Mouse (Mus musculus) hindbrain, embryonic 13.5 days (tissue): Measurements from ENCODE around the gene Gbx1. TPM values are rescaled to one million over a fixed set of nuclear protein-coding genes. Genes with fewer than 3 reads are reported as not detected.
A peak's percentile ranks its signal among the peaks of the same experiment; 100 is the strongest.

Experiments used
- ATAC-seq: fragments of 200-750 bp; cut with Nextera tagmentation; 2 replicates; pipeline ENCODE4 v1.8.0; 2017; ENCODE audit warnings: moderate TSS enrichment; ENCODE audit not compliant: low FRiP score
- H3K27ac ChIP-seq: fragments of 300-500 bp; sonication (generic); 2 replicates; pipeline ENCODE4 v1.5.1; 2015; ENCODE audit warnings: inconsistent platforms, mild to moderate bottlenecking, moderate library complexity
- H3K27me3 ChIP-seq: fragments of 300-500 bp; sonication (generic); 2 replicates; pipeline ENCODE4 v1.6.1; 2015; ENCODE audit warnings: mild to moderate bottlenecking, inconsistent platforms
- H3K36me3 ChIP-seq: fragments of 300-500 bp; sonication (generic); 2 replicates; pipeline ENCODE4 v1.6.1; 2015; ENCODE audit warnings: mild to moderate bottlenecking, inconsistent platforms
- H3K4me1 ChIP-seq: fragments of 300-500 bp; sonication (generic); replicated peaks from 2 replicates; pipeline ENCODE4 v1.6.1; 2015; ENCODE audit warnings: inconsistent platforms
- H3K4me2 ChIP-seq: fragments of 300-500 bp; sonication (generic); 2 replicates; pipeline ENCODE4 v1.6.1; 2015; ENCODE audit warnings: inconsistent platforms, mild to moderate bottlenecking, moderate library complexity
- H3K4me3 ChIP-seq: fragments of 300-500 bp; sonication (generic); 2 replicates; pipeline ENCODE4 v1.5.1; 2015; ENCODE audit warnings: mild to moderate bottlenecking, inconsistent platforms
- H3K9ac ChIP-seq: fragments of 300-500 bp; sonication (generic); 2 replicates; pipeline ENCODE4 v1.6.1; 2015; ENCODE audit warnings: mild to moderate bottlenecking, inconsistent platforms
- H3K9me3 ChIP-seq: fragments of 300-500 bp; sonication (generic); 2 replicates; pipeline ENCODE4 v1.6.1; 2016; ENCODE audit warnings: inconsistent platforms
- WGBS: fragments of 180-500 bp; shearing (Covaris S2); methylation state at CpG from one replicate; pipeline ENCODE4 v1.1.7; 2015; 5-methylcytosine and 5-hydroxymethylcytosine counted together
- polyA plus RNA-seq: library from polyadenylated mRNA; unstranded; fragments of >200 nt; fragmentation: Nextera tagmentation; extraction: Ambion mirVana; gene quantifications from 2 replicates; pipeline ENCODE4 v1.2.1, GENCODE M21; 2015

Gbx1 gene
- polyA plus RNA-seq, 1 experiment from 2014 or later, result 5.1 TPM

GRCm38 (mm10) chr5:24521366-24521765 is 5.6 kb downstream of the Gbx1 start:
- Histone ChIP-seq H3K27me3 (peaks cover 53% of the 10 kb centered on the region), H3K36me3 (no peaks in the 10 kb centered on the region), H3K4me2 (peak overlapping the region; percentile 89; the same call in 1 of the 2 replicates), H3K4me3 (no peak overlapping the region), H3K9ac (no peak overlapping the region), H3K27ac (no peak overlapping the region), H3K9me3 (no peaks in the 10 kb centered on the region), H3K4me1 (peaks cover 19% of the 10 kb centered on the region)
- no peak for ATAC-seq
- WGBS, result 68% methylated on average over 8 of the region's 8 CpGs

- H3K27me3 ChIP-seq, result peaks cover under 1% of the 10 kb centered on the region; the same call in 1 of the 2 replicates
- H3K4me1 ChIP-seq, result peaks cover 14% of the 10 kb centered on the region
- no peaks in the 10 kb centered on the region for H3K9me3 ChIP-seq
- no peak overlapping the region for H3K27ac ChIP-seq
- H3K4me3 ChIP-seq, result no peak overlapping the region
- H3K4me2 ChIP-seq, result no peak overlapping the region
- 58% methylated on average over 8 of the region's 8 CpGs for WGBS
- ATAC-seq, result no peak
- peaks cover 7% of the 10 kb centered on the region; the same call in 1 of the 2 replicates for H3K36me3 ChIP-seq
- no peak overlapping the region for H3K9ac ChIP-seq
These were observed 14.7 kb downstream of the Gbx1 start for GRCm38 (mm10) chr5:24512271-24512670.

GRCm38 (mm10) chr5:24510635-24511034 is 16.4 kb downstream of the Gbx1 start:
- no peak for ATAC-seq
- H3K36me3 ChIP-seq, result peaks cover 7% of the 10 kb centered on the region; the same call in 1 of the 2 replicates
- H3K9ac ChIP-seq, result no peak overlapping the region
- H3K27me3 ChIP-seq, result no peaks in the 10 kb centered on the region
- WGBS, result 49% methylated on average over 11 of the region's 11 CpGs
- no peak overlapping the region for H3K4me3 ChIP-seq
- H3K27ac ChIP-seq, result no peak overlapping the region
- no peaks in the 10 kb centered on the region for H3K9me3 ChIP-seq
- H3K4me2 ChIP-seq, result no peak overlapping the region
- peaks cover 14% of the 10 kb centered on the region for H3K4me1 ChIP-seq

- H3K27me3 ChIP-seq, result peaks cover 15% of the 10 kb centered on the region; the same call in 1 of the 2 replicates
- no peak overlapping the region for H3K4me2 ChIP-seq
- H3K9ac ChIP-seq, result no peak overlapping the region
- no peak overlapping the region for H3K27ac ChIP-seq
- no peaks in the 10 kb centered on the region for H3K9me3 ChIP-seq
- no peak for ATAC-seq
- H3K4me1 ChIP-seq, result peaks cover 24% of the 10 kb centered on the region
- 96% methylated on average over 7 of the region's 7 CpGs for whole genome bisulfite sequencing
- peaks cover 8% of the 10 kb centered on the region; the same call in 1 of the 2 replicates for H3K36me3 ChIP-seq
- H3K4me3 ChIP-seq, result no peak overlapping the region
These were observed 18.6 kb downstream of the Gbx1 start for GRCm38 (mm10) chr5:24508406-24508805.

GRCm38 (mm10) chr5:24505513-24505912 is 21.5 kb downstream of the Gbx1 start:
- WGBS, result 53% methylated on average over 2 of the region's 2 CpGs
- Histone ChIP-seq H3K4me2 (no peak overlapping the region), H3K4me3 (no peak overlapping the region), H3K36me3 (peaks cover 37% of the 10 kb centered on the region), H3K27ac (no peak overlapping the region), H3K27me3 (peaks cover 26% of the 10 kb centered on the region; the same call in 1 of the 2 replicates), H3K9ac (no peak overlapping the region), H3K4me1 (peaks cover 26% of the 10 kb centered on the region), H3K9me3 (no peaks in the 10 kb centered on the region)
- ATAC-seq, result no peak

GRCm38 (mm10) chr5:24502786-24503185 is 24.2 kb downstream of the Gbx1 start:
- H3K27me3 ChIP-seq, result peaks cover 32% of the 10 kb centered on the region; the same call in 1 of the 2 replicates
- H3K9me3 ChIP-seq, result no peaks in the 10 kb centered on the region
- H3K36me3 ChIP-seq, result peaks cover 55% of the 10 kb centered on the region
- H3K4me1 ChIP-seq, result peaks cover 45% of the 10 kb centered on the region
- no peak overlapping the region for H3K4me2 ChIP-seq
- no peak for ATAC-seq
- H3K9ac ChIP-seq, result no peak overlapping the region
- no peak overlapping the region for H3K4me3 ChIP-seq
- H3K27ac ChIP-seq, result no peak overlapping the region
- 85% methylated on average over 4 of the region's 4 CpGs for WGBS

- no peak for ATAC-seq
- 67% methylated on average over 11 of the region's 11 CpGs for WGBS
- no peaks in the 10 kb centered on the region for H3K9me3 ChIP-seq
- H3K27ac ChIP-seq, result peak overlapping the region; percentile 40; the same call in 1 of the 2 replicates
- peaks cover 68% of the 10 kb centered on the region for H3K36me3 ChIP-seq
- no peak overlapping the region for H3K4me3 ChIP-seq
- no peak overlapping the region for H3K4me2 ChIP-seq
- H3K9ac ChIP-seq, result no peak overlapping the region
- peaks cover 65% of the 10 kb centered on the region for H3K4me1 ChIP-seq
- H3K27me3 ChIP-seq, result peaks cover 32% of the 10 kb centered on the region; the same call in 1 of the 2 replicates
These were observed 26.2 kb downstream of the Gbx1 start for GRCm38 (mm10) chr5:24500851-24501250.

GRCm38 (mm10) chr5:24499113-24499512 is 27.9 kb downstream of the Gbx1 start:
- H3K4me2 ChIP-seq, result no peak overlapping the region
- H3K9ac ChIP-seq, result no peak overlapping the region
- 24% methylated on average over 10 of the region's 10 CpGs for WGBS
- peaks cover 83% of the 10 kb centered on the region for H3K36me3 ChIP-seq
- no peak overlapping the region for H3K4me3 ChIP-seq
- H3K27ac ChIP-seq, result 0 out of 2 replicates have a peak overlapping the region, but pooled peaks have one; percentile 18
- ATAC-seq, result no peak
- no peaks in the 10 kb centered on the region for H3K9me3 ChIP-seq
- H3K27me3 ChIP-seq, result peaks cover 22% of the 10 kb centered on the region; the same call in 1 of the 2 replicates
- peaks cover 73% of the 10 kb centered on the region for H3K4me1 ChIP-seq

GRCm38 (mm10) chr5:24497526-24497925 is 29.5 kb downstream of the Gbx1 start:
- Histone ChIP-seq H3K4me1 (peaks cover 75% of the 10 kb centered on the region), H3K36me3 (peaks cover 89% of the 10 kb centered on the region), H3K27me3 (peaks cover 13% of the 10 kb centered on the region; the same call in 1 of the 2 replicates), H3K4me3 (no peak overlapping the region), H3K4me2 (no peak overlapping the region), H3K27ac (peak overlapping the region; percentile 68), H3K9me3 (no peaks in the 10 kb centered on the region), H3K9ac (no peak overlapping the region)
- 48% methylated on average over 12 of the region's 12 CpGs for WGBS
- no peak for ATAC-seq

- Histone ChIP-seq H3K4me2 (no peak overlapping the region), H3K9ac (no peak overlapping the region), H3K4me1 (peaks cover 76% of the 10 kb centered on the region), H3K4me3 (no peak overlapping the region), H3K36me3 (peaks cover 89% of the 10 kb centered on the region), H3K9me3 (no peaks in the 10 kb centered on the region), H3K27me3 (peaks cover 8% of the 10 kb centered on the region; the same call in 1 of the 2 replicates), H3K27ac (peak overlapping the region; percentile 68)
- WGBS, result 46% methylated on average over 6 of the region's 6 CpGs
- ATAC-seq, result no peak
These were observed 30.2 kb downstream of the Gbx1 start for GRCm38 (mm10) chr5:24496756-24497155.

GRCm38 (mm10) chr5:24495019-24495418 is 32.0 kb downstream of the Gbx1 start:
- Histone ChIP-seq H3K36me3 (peaks cover 89% of the 10 kb centered on the region), H3K9ac (0 out of 2 replicates have a peak overlapping the region, but pooled peaks have one; percentile 31), H3K4me1 (peaks cover 75% of the 10 kb centered on the region), H3K27me3 (peaks cover 5% of the 10 kb centered on the region; the same call in 1 of the 2 replicates), H3K9me3 (no peaks in the 10 kb centered on the region), H3K4me3 (no peak overlapping the region), H3K27ac (peak overlapping the region; percentile 83), H3K4me2 (no peak overlapping the region)
- 34% methylated on average over 15 of the region's 15 CpGs for WGBS
- peak; percentile 34; the same call in 1 of the 2 replicates for ATAC-seq

GRCm38 (mm10) chr5:24492546-24493285 is 34.3 kb downstream of the Gbx1 start:
- H3K4me3 ChIP-seq, result no peak overlapping the region
- H3K4me2 ChIP-seq, result no peak overlapping the region
- no peak overlapping the region for H3K9ac ChIP-seq
- 0 out of 2 replicates have a peak, but pooled peaks cover 3% of the 10 kb centered on the region for H3K27me3 ChIP-seq
- no peaks in the 10 kb centered on the region for H3K9me3 ChIP-seq
- 84% methylated on average over 16 of the region's 16 CpGs for WGBS
- peaks cover 90% of the 10 kb centered on the region for H3K36me3 ChIP-seq
- no peak for ATAC-seq
- no peak overlapping the region for H3K27ac ChIP-seq
- H3K4me1 ChIP-seq, result peaks cover 74% of the 10 kb centered on the region
